Mouse (Mus musculus) heart, adult 2 months (tissue): ENCODE results near the gene Nup210l.

Source experiments
- CTCF ChIP-seq: fragments of 200-600 bp; IDR thresholded peaks from 2 replicates; pipeline ENCODE4 v1.8.1; 2022; ENCODE audit warnings: antibody characterized with exemption, mild to moderate bottlenecking, moderate library complexity
- EP300 ChIP-seq: fragments of 200-500 bp; IDR thresholded peaks from 2 replicates; pipeline ENCODE4 v1.6.1; 2011; ENCODE audit warnings: low read depth, low read length, control low read depth; ENCODE audit not compliant: insufficient read depth

- TF ChIP-seq EP300 (no peak), CTCF (no peak)
These were observed 41.4 kb upstream of the Nup210l start for GRCm38 (mm10) chr3:90062539-90062938.
